Mouse (Mus musculus) kidney, postnatal 36 days (tissue): ENCODE results near the gene Thsd7b.

Experiments used
- DNase-seq, 2 experiments: peaks; one replicate each; pipeline ENCODE4 v3.0.0; 2021 to 2022; ENCODE audit warnings: mixed read lengths in 2 of 2

The Thsd7b gene

DNA sequence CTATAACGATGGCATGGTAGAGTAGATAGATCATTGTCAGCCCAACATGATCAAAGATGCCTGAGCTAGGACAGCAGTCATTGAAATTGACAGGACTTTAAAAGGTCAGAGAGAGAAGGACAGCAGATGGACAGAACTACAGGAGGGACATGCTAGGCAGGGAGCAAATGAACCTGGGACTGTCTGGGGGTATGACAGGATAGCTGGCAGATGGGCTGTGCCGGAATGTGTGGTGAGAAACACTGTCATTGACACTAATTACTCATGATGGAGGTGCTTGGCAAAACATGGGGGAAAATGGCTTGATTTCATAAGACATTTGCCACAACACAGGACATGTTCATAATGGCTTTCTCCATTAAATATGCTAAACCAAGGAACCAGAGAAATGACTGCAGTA lies 253.9 kb downstream of the Thsd7b start:
- no peak for DNase-seq

DNA sequence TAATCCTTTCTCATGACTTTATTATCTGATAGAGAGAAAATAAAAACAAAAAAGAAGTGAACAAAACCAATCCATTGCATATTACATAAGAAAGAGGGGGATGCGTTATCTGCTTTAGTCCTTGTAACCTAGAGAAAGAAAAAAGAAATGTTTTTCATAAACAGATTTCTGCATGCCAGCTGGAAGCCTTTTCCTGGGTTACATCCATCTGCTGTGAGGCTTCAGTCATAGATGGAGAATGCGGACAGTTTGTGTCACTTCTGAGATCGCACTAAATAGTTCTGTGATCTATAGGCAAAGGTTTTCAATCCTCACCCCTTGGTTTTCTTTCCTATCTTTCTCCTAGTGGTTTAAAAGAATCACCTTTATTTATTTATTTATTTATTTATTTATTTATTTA lies 259.1 kb downstream of the Thsd7b start:
- DNase-seq: no peak

DNA sequence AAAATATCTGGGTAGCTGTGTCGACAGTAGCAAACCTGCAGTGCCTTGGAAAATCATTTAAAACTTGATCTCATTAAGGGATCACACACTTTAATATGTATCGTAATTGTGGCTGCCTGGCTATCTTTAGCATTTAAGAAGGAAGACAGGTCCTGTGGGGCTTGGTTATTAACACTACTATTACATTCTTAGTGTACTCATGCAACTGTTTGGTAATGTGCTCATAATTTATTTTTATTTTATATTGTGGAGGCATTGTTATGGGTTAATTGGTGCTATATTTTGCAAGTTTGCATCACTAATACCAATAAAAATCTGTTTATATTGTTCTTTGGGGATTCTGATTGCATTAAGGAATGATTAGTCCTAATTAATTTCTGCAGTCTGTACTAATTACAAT lies 265.4 kb downstream of the Thsd7b start:
- no peak for DNase-seq

DNA sequence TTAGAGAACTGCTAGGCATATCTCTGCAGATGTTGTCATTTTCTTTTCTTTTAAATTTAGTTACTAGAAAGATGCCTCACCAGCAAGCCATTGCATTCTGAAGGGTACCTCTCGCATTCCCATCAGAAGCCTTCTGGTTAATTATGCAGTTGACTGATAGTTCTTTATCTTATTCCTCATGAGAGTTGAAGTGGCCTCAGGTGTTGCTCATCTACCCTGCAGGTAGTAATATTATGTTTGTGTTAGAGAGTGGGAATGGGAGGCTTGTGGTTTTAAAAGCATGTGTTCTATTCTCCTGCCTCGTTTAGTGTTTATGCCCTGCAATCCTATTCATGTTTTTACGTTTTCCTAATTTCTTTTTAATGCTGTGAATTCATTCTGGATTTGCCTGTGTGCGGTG lies 265.9 kb downstream of the Thsd7b start:
- DNase-seq: no peak

DNA sequence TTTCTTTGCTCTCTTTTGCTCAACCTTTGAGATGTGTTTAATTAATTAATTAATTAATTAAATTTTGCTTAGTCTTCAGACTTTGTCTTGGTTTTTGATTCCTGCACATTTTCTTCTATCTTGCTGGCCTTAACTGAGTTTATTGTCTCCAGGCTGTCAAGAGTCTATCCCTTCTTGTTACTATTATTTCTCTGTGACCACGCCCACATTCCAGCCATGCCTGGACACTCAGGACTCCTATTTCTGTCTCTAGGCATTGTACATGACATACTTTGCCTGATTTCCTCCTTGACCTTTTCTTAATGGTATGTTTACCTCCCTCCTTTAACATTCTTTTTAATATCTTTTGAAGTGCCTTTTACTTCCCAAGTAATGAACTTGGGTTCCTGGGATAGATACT lies 267.6 kb downstream of the Thsd7b start:
- DNase-seq: no peak

DNA sequence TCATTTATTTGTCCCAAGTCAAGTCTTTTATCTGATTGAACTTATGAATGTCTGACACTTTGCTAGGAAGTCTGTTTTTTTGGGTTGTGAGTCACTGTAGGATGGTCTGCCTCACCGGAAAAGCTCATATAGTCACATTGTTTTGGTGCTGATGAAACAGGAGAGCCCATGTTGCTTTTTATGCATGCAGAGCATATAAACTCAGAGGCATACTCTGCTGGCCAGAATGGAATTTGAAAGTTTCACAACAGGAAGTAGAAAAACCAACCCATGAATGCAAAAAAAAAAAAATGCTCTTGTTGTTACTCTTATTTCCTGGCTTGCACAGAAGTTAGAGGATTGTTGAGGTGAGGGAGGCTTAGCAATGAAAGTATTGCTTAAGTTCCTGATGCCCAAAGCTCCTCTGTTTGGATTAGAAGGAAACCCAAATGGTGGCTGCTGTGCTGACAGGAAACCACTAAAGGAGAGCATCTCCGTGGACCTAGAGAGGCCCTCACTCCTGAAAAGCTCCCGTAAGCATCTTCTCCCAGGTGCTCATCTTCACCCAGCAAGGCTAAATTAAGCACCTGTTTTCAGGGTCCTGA lies 269.6 kb downstream of the Thsd7b start:
- no peak for DNase-seq

DNA sequence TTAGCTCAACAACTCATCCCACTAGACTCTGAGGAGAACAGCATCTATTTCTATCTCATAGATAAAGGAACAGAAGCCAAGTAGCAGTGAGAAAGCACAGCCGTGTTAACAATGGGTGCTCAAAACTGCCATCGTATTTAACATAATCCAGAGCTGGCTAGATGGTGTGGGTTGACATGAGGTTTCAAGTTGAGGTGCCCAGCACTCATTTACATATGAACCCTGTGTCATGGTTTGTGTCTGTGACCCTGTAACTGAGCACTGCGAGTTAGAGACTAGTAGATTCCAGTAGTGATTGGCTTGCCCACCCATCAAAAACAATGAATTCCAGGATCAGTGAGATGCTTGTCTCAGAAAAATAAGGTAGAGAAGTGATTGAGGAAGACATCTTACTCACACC lies 270.1 kb downstream of the Thsd7b start:
- DNase-seq: no peak

DNA sequence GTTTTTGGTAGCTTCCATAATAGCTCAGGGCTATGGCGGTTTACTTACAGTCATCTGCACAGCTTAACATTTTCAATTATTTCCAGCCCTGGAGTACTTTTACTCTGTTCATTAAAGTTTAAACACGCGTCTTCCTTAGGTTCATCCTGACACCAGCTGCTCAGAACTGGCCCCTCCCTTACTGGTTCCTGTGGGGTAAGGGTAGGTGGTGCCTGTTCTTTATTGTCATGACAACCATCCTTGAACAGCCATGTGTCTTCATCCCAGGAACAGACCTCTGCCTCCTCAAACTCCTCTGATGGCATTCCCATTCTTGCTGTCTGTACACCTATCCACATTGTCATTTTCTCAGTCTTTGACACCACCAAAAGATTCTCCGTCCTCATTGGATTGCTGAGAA lies 285.0 kb downstream of the Thsd7b start:
- DNase-seq: no peak

DNA sequence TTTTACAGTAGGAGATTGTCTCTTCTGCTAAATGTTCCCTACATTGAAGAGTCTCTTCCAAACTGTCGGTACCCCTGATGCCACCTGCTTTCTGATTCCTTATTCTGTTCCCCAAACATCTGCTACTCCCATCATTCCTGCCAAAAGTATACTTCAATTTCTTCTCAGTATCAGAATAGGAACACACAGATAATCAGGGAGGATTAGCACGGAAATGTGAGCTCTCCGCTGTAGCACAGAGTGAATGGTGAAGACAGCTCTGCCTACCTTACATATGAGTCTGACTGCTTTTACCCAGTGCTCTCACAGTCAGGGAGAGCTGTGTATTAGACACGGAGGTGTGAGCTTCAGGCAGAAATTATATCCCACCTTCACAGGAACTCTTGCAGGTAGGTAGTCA lies 286.0 kb downstream of the Thsd7b start:
- no peak for DNase-seq

DNA sequence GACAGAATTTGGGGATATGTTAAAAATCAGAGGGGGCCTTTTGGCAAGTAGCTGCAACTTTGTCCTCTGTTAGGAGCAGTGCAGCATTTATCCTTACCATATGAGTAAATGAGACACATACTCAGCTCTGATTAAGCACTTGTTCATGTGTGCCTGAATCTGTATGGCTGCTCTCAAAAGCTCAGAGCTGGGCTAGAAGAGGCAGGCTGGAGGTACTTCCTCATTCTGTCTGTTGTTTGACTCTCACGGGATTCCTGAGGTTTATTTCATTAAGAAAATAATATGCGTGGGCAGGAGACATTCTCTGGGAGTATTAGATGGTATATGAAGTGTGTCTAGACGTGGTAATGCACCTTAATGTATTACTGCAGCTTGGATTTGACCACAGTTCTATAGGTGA lies 286.7 kb downstream of the Thsd7b start:
- DNase-seq: no peak

DNA sequence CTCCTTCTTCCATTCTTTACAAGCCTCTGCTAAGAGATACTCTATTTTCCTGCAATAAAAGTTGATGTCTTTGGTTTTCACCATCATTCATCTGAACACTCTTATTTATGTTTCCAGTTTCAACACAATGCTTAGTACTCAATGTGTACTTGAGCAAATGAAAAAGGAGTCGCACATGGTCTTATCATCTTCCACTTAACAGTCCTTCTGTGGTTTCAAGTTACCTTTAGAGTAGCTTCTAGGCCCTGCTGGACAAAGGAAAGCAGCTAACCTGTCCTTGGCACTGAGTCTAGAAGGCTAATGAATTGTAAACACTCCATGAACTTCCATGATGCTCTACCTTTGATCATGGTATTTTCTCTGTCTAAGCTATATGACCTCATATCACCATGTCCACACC lies 289.6 kb downstream of the Thsd7b start:
- DNase-seq: no peak

DNA sequence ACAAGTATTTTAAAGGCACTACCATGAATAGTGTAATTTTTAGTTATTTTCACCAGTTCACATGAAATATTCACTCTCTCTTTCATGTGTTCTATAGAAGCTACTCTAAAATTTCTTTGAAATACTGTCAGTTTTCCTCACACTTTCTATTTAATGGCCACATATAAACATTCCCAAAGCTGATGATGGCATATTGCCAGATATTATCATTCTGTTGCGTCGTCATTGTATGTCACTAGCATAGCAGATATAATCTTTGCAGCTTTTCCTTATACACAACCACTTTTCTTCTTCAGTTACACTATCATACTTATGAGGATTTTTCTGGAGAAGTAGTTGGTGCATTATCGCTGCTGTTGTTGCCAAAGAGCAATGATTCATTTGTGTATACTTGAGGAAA lies 297.4 kb downstream of the Thsd7b start:
- no peak for DNase-seq

DNA sequence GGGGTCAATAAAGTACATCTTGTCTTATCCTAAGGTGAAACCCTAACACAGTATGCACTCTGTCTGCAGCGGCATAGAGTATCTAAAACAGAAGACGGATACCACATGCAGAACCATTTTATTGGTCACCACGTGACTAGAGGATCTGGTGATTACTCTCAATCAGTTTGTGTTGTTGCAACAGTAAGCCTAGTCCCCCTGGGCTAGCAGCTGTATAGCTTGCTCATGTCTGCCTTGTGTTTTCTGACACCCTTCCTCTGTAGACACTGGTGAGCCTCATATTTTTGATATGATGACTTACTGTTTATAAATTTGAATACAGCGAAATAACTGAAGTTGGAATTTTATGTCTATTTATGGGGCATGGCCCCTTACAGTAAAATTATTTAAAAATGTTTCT lies 306.9 kb downstream of the Thsd7b start:
- DNase-seq: no peak

DNA sequence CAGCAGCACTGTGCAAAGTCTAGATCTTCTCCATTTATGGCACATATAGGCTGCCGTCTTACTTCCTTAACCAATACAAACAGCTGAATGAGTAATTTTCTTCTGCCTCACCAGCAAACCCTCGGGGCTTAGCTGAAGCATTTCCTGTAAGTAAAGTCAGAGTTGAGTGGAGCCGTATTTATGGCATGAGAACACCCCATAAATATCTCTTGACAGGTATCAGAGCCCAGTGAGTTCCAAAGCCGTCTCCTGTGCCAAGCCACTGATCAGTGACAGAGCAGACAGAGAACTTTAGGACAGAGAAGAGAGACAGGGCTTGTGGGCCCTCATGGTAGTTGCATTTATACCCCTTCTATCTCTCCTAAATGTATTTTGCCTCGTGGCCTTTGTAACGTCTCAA lies 313.5 kb downstream of the Thsd7b start:
- no peak for DNase-seq

DNA sequence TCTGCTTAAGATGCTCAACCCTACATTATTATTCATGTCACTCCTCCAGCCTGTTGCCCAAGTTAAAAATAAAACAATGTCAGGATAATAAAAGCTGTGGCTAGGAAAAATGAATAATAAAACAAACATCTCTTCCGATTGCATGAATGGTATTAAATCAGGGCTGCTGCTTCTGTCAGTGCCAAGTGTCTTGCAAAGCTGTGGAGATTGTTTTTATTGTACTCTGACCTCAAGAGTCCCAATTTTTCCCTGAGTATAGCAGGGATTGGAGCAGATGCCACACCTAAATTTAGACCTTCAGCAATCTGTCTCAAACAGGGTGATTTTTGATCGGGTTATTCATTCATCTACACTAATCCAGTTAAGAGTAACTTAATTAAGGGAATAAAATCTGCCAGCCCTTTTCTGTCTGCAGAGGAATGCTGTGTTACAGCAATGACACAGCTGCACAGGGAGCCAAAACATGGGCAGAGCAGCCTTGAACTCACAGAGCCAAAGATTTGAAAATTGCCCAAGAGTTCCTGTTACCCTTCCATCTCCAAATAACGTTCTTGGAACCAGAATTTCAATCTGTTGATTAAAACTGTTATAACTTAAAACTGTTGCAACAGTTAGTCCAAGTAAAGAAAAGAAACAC lies 316.4 kb downstream of the Thsd7b start:
- DNase-seq: no peak

DNA sequence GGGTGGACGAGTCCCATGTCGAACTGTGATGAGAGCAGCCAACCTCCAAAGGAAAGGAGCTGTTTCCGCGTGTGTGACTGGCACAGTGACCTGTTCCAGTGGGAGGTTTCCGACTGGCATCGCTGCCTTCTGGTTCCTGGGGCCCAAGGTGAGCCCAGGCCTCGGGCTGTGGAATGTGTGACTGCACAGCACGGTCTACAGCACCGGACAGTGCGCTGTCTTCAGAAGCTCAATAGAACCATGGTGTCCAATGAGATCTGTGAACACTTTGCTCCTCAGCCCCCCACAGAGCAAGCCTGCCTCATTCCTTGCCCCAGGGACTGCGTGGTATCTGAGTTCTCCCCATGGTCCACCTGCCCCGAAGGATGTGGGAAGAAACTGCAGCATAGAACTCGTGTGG lies 322.3 kb downstream of the Thsd7b start:
- DNase-seq: peak in 1 of 2 experiments; percentile 9

DNA sequence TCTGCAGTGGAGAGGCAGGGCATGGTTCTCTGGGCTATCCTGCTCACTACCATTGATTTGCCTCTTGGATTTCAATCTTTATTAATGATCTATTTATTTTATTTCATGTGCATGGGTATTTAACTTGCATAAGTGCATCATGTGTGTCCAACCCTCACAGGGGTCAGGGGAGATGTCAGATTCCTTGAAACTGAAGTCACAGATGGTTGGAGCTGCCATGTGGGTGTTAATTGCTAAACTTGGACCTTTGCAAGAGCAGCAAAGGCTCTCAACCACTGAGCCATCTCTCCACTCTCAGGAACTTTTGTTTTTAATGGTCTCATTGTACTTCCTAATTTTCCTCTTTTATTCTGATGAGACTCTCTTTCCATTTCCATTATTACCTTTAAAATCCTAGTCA lies 327.8 kb downstream of the Thsd7b start:
- DNase-seq: no peak

DNA sequence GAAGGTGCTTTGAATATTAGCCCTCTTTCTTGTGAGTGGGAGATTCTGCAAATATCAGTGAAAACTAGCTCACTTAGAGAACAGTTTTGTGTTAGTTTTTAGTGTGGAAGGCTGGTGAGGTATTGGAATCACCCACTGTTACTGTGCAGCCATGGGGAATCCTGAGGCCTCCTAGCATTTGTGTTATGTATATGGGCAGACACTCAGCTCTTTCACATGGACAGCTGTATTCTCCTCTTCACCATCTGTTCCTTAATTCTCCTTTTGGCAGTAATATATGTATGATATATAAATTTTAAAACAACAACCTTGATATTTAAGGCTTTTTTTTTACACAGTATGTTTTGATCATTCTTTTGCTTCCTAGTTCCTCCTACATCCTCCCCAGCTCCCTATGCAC lies 329.2 kb downstream of the Thsd7b start:
- no peak for DNase-seq

DNA sequence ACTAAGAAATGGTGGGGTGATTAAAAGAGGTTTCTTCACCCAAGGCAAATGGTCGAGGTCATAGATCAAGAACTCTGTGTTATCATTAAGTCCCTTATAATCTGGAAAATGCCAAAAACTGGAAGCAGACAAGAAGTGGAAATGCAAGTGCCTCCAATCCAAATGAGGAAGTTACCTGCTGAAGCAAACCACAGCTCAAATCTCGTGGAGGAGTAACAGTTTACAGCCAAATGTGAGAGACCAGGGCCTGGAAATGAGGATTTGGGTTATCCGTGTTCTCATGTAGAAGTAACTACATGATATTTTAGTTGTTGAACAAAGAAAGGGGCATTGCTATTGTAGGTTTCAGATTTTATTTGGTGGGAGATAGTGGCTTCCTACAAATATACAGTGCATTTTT lies 335.3 kb downstream of the Thsd7b start:
- DNase-seq: no peak

DNA sequence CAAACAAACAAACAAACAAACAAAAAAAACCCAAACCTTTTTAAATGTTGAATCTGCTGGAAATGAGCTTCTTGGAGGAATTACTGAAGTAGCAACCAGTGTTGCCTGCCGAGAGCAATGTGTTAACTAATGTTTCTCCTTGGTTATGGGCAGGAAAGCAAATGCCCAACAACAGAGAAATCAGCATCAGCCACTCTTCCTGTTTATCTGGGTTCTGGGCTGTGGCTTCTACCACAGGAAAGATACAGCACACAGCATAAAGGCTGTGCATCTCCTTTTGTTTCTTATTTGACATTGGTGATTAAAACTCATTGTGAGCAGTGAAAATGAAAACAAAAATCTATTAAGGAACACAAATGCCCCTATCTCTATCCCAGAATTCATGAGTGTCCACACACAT lies 343.0 kb downstream of the Thsd7b start:
- DNase-seq: no peak

DNA sequence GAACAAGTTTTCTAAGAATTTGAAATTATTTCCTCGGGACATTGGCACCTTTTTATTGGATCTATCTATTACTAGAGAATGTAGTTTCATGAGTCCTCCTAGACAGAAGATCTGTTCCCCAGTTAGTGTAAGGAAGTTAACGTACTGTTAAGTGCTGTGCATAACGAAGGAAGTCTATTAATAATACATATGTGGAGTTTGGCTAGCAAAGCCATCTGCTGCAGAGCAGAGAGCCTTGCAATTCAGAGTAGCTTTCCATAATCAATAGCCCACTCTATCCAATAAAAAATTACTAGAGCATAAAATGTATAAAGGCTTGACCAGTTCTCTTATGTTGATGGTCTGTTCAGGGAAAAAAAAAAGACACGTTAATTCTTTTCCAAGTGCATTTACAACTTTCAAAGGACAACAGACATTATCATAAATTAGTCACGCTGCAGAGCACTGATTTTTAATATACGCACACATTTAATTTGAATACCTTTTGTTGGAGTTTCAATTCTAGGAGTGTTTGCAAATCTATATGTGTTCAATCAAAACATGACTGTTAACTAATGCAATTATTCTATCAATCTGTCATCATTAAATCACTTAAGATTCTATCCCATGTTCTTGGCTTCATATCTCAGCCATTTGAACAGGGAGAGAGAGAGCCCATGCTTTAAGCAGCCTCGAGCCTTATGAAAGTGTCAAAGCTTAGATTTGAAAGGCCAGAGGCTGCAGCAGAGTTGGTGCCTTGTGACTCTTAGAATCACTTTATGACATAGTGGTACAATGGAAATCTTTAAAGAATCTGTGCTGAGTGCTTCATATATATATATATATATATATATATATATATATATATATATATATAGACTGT lies 346.6 kb downstream of the Thsd7b start:
- no peak for DNase-seq

DNA sequence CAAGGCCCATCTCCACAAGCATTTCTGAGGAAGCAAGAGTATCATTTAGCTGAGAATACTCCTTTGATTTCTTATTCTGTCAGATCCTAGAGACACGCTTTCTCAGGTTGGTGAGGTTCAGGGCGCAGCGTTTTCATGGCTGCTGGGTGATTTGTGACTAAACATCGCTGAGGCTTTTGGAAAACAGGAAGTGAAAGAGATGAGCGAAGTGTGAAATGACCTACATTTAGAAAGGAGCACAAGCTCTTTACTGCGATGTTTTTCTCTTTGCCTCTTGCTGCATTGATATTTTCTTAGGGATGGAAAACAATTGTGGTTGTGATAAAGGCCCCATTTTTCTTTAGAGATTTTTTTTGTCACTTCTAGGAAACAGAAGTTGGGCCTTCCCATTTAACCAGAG lies 351.4 kb downstream of the Thsd7b start:
- DNase-seq: no peak

DNA sequence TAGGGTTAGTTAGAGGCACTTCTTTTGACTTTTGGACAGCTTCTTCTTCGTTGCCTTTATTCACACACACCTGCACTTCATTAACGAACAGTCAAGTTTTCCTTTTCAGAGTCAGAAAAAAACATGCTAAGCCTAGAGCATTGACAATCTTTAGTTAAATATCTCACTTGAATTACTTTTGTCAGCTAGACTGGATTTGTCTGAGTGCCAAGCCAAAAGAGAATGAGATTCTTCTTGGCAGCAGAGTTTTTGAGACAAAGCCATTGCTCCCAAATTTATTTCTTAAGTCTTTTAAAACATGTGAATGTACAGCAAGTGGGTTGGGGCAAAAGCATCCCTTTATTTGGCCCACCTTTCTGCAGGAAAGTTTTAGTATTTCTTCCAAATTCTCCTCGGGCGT lies 362.0 kb downstream of the Thsd7b start:
- DNase-seq: no peak

DNA sequence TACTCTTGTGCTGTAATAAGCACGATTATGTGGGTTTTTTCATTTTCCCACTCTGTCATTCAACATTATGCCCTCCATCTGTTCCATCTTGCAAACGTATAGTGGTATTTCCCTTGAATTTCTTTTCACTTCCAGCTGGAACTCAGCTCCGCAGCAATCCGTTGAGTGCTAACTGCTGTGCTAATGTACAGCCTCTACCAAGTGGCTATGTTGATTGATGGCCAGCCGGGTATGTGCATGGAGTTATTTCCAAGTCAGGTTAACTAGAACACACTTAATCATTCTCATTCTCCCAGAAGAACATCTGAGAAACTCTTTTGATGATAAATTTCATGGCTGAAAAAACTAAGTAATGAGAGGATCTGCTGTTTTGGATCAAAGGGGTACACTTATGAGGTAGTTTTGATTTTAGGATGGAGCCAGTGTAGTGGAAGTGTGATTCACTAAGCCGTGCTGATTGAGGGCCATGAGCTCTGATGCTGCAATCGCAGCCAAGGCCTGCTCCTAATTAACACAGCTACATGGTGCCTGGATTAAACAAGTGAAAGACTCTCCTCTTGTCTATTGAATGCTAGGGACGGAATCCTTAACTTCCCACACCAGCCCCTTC lies 371.3 kb downstream of the Thsd7b start:
- DNase-seq: no peak
